Mouse (Mus musculus) limb, embryonic 11.5 days (tissue): ENCODE results near the gene Ghrhr. TPM values are rescaled to one million over a fixed set of nuclear protein-coding genes. Genes with fewer than 3 reads are reported as not detected.
A peak's percentile ranks its signal among the peaks of the same experiment; 100 is the strongest.

ENCODE experiments used
- ATAC-seq: fragments of 200-750 bp; cut with Nextera tagmentation; 2 replicates; pipeline ENCODE4 v1.8.0; 2017; ENCODE audit warnings: low read depth; ENCODE audit not compliant: insufficient number of reproducible peaks, low FRiP score, low TSS enrichment
- DNase-seq: peaks from one replicate; pipeline ENCODE4 v3.0.0-alpha.2; 2015; ENCODE audit warnings: low spot score
- H3K27ac ChIP-seq: fragments of 300-500 bp; sonication (generic); replicated peaks from 2 replicates; pipeline ENCODE4 v1.5.1; 2014; ENCODE audit warnings: low read depth, mild to moderate bottlenecking, low read length
- H3K27me3 ChIP-seq: fragments of 300-500 bp; sonication (generic); 2 replicates; pipeline ENCODE4 v1.6.1; 2014; ENCODE audit warnings: mild to moderate bottlenecking, low read length, mixed read lengths; ENCODE audit not compliant: control insufficient read depth, insufficient read depth
- H3K36me3 ChIP-seq: fragments of 300-500 bp; sonication (generic); 2 replicates; pipeline ENCODE4 v1.6.1; 2014; ENCODE audit warnings: mild to moderate bottlenecking, low read length, moderate library complexity, mixed read lengths; ENCODE audit not compliant: control insufficient read depth, insufficient read depth
- H3K4me1 ChIP-seq: fragments of 300-500 bp; sonication (generic); 2 replicates; pipeline ENCODE4 v1.6.1; 2014; ENCODE audit warnings: low read length, mixed read lengths; ENCODE audit not compliant: control insufficient read depth, insufficient read depth
- H3K4me2 ChIP-seq: fragments of 300-500 bp; sonication (generic); 2 replicates; pipeline ENCODE4 v1.6.1; 2014; ENCODE audit warnings: low read depth, mild to moderate bottlenecking, moderate library complexity; ENCODE audit not compliant: severe bottlenecking
- H3K4me3 ChIP-seq: fragments of 300-500 bp; sonication (generic); 2 replicates; pipeline ENCODE4 v1.5.1; 2014; ENCODE audit warnings: low read depth, low read length
- H3K9ac ChIP-seq: fragments of 300-500 bp; sonication (generic); 2 replicates; pipeline ENCODE4 v1.6.1; 2014; ENCODE audit warnings: mild to moderate bottlenecking, low read length
- H3K9me3 ChIP-seq: fragments of 300-500 bp; sonication (generic); 2 replicates; pipeline ENCODE4 v1.6.1; 2016; ENCODE audit warnings: low read length; ENCODE audit not compliant: control insufficient read depth
- WGBS: fragments of 180-500 bp; shearing (Covaris S2); extraction: QIAGEN DNeasy Blood & Tissue Kit; methylation state at CpG from one replicate; pipeline ENCODE4 v1.1.7; 2014; 5-methylcytosine and 5-hydroxymethylcytosine counted together
- polyA plus RNA-seq: library from polyadenylated mRNA; unstranded; fragments of >200 nt; fragmentation: Nextera tagmentation; extraction: Ambion mirVana; gene quantifications from 2 replicates; pipeline ENCODE4 v1.2.1, GENCODE M21; 2014

Ghrhr gene
- polyA plus RNA-seq, 1 experiment from 2014 or later: not detected

DNA sequence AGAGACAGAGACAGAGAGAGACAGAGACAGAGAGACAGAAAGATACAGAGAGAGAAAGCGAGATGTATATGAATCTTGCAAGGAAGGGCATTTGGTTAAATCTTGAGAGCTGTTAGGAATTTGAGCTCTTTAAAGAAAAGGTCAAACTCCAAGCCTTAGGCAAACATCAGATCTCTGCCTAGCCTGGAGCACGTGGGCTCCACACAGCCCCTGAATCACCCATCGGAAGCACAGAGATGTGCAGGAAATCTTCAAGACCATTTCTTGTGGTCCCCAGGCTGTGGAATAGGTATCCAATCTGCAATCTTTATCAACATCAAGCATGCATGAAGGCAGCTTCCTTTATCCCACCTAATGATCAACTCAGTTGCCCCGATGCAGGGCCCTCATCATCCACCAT, 1.4 kb downstream of the Ghrhr start:
- H3K27ac ChIP-seq: no peak overlapping the region
- 84% methylated on average over 4 of the region's 4 CpGs for WGBS
- DNase-seq (no peak), ATAC-seq (no peak)
- no peak overlapping the region for H3K4me3 ChIP-seq
- no peaks in the 10 kb centered on the region for H3K27me3 ChIP-seq
- no peaks in the 10 kb centered on the region for H3K9me3 ChIP-seq
- no peaks in the 10 kb centered on the region for H3K36me3 ChIP-seq
- H3K4me1 ChIP-seq: no peaks in the 10 kb centered on the region
- no peak overlapping the region for H3K9ac ChIP-seq
- no peak overlapping the region for H3K4me2 ChIP-seq

DNA sequence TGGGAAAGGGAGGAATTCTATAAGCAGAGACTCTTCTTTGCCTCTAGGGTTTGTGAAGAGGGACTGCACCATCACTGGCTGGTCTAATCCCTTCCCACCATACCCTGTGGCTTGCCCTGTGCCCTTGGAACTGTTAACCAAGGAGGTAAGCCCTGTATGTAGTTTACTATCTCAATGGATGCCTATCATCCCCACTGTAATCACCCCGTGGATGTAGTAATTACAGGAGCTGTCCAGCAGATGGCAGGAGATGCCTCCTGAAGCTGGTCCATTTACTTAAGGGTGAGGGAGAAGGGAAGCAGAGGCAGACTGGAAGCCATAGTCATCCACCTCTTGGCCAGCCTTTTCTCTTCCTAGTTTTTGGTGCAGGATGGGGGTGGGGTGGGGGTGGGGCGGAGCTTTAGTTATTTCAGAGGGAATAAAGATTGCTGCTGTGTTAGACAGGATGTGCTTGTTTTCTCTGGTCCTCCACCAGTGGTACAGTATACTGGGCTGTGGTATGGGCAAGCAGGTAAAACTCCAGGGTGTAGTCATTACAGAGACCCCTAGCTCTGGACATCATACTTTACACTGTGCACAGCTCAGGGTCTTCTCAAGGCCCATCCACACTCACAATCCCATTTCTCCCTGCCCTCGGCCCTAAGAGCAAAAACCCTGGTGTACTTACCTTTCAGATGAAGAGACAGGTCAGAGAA, 3.7 kb downstream of the Ghrhr start:
- no peak overlapping the region for H3K27ac ChIP-seq
- no peak overlapping the region for H3K9ac ChIP-seq
- peak; percentile 27; the same call in 1 of the 2 replicates for ATAC-seq
- H3K4me2 ChIP-seq: no peak overlapping the region
- no peaks in the 10 kb centered on the region for H3K4me1 ChIP-seq
- peak; percentile 54 for DNase-seq
- H3K27me3 ChIP-seq: no peaks in the 10 kb centered on the region
- H3K4me3 ChIP-seq: no peak overlapping the region
- WGBS: 39% methylated on average over 3 of the region's 3 CpGs
- no peaks in the 10 kb centered on the region for H3K36me3 ChIP-seq
- no peaks in the 10 kb centered on the region for H3K9me3 ChIP-seq

DNA sequence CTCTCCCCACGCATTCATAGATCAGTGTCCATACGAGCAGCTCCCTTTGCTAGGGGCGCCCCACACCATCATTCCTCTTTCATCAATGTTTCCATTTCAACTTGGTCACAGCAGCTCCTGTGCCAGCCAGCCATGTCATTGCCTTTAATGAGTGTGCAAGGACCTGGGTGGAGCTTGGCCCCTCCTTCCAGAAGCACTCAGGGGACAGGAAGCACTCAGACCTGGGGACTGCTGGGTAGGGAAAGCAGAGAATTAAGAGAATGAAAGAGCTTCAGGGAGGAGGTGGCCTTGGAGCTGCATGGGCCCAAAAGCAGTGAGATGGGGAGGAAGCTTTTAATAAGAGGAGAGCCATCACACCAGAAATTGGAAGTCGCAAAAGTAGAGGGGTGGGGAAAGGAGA, 5.9 kb downstream of the Ghrhr start:
- Histone ChIP-seq H3K27ac (no peak overlapping the region), H3K27me3 (no peaks in the 10 kb centered on the region), H3K9me3 (no peaks in the 10 kb centered on the region), H3K4me3 (no peak overlapping the region), H3K9ac (no peak overlapping the region), H3K4me2 (no peak overlapping the region), H3K4me1 (no peaks in the 10 kb centered on the region), H3K36me3 (no peaks in the 10 kb centered on the region)
- no peak for ATAC-seq
- 80% methylated on average over 4 of the region's 4 CpGs for WGBS
- no peak for DNase-seq

DNA sequence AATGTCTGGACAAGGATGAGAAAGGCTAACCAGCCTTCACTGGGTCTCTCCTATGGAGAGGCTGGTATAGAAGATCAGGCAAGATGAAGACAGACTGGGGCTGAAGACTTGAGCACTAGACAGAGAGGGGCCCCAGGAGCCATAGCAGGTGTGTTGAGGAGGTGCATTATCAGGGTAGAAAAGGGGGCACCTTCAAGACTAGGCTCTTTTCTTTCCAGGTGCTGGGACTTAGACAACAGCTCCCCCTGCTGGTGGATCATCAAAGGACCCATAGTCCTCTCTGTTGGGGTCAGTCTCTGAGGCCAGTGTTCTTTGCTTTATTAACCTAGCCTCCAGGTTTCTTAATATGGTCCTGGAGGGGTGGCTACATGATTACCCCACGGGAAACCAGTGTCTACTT, 7.8 kb downstream of the Ghrhr start:
- Histone ChIP-seq H3K36me3 (no peaks in the 10 kb centered on the region), H3K4me1 (peaks cover 3% of the 10 kb centered on the region; the same call in 1 of the 2 replicates), H3K9ac (no peak overlapping the region), H3K27ac (no peak overlapping the region), H3K9me3 (no peaks in the 10 kb centered on the region), H3K4me3 (no peak overlapping the region), H3K4me2 (no peak overlapping the region), H3K27me3 (no peaks in the 10 kb centered on the region)
- DNase-seq: peak; percentile 77
- no peak for ATAC-seq
- 12% methylated on average over 1 of the region's 1 CpGs for WGBS

DNA sequence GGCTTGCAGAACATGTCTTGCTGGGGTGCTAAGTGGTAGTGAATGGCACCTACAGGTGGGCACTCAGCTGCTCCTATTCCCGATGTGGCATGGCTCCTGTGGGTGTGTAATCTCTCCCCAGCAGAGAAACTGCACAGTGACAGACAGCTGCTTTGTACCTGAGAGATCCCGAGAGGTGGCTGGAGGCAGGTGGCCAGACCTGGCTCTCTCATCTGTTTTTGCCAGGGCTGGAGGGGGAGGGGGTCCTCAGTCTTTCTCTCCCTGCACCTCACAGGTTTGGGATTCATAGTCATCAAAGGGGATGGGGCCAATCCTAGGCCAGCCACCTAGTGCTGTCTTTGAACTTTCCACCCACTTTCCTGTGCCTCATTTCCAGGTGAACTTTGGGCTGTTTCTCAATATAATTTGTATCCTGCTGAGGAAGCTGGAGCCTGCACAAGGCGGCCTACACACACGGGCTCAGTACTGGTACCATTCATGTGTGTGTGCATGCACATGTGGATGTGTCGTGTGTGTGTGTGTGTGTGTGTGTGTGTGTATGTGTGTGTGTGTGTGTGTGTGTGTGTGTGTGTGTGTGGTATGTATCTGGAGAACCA, 8.4 kb downstream of the Ghrhr start:
- DNase-seq (no peak), ATAC-seq (no peak)
- no peaks in the 10 kb centered on the region for H3K36me3 ChIP-seq
- peaks cover 3% of the 10 kb centered on the region; the same call in 1 of the 2 replicates for H3K4me1 ChIP-seq
- WGBS: 72% methylated on average over 5 of the region's 5 CpGs
- no peaks in the 10 kb centered on the region for H3K27me3 ChIP-seq
- H3K4me3 ChIP-seq: no peak overlapping the region
- H3K27ac ChIP-seq: no peak overlapping the region
- H3K9ac ChIP-seq: no peak overlapping the region
- H3K9me3 ChIP-seq: no peaks in the 10 kb centered on the region
- no peak overlapping the region for H3K4me2 ChIP-seq

DNA sequence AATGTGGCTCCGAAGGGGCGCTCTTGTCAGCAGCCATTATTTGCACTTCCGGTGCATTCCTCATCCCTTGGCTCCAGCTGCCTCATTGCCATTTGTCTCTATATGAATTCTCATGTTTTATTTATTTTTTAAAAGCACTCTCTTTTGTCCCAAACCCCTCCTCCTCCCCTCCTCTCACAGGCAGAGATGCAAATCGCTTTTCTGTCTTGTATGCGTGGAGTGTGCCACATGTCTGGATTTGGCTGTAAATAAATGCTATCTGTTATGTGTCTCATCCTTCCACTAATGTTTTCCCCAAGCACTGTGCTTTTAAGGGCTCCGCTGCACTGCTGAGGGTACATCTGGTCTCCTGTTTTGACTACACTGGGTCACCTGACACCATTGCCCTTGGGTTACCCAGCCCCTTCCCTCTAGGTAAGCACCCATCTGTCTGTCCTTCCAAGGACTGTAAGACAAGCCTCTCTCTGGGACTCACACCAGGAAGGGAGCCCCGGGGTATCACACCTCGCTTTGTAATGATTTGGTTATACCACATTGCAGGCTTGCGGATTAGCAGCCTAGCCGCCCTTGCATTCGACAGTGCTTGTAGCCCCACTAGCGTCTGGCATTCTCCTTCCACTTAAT, 12.6 kb downstream of the Ghrhr start:
- H3K9me3 ChIP-seq: no peaks in the 10 kb centered on the region

DNA sequence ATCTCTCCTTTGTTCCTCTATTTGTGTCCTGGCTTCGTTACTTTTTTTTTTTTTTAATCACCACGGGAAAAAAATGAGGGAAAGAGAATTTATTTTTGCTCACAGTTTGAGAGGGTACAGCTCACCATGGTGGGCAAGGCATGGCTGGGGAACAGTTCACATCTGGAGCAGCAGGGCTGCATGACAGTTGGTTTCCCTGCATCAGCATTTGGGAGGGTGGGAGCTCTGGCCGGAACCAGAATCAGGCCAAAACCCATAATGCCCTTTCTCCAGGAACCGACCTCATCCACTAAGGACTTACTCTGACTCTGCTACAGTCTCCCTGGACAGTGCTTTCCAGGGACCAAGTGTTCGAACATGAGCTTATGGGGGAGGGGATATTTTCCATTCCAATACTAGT, 13.2 kb downstream of the Ghrhr start:
- H3K27me3 ChIP-seq: no peaks in the 10 kb centered on the region
- no peak for DNase-seq
- H3K4me3 ChIP-seq: no peak overlapping the region
- H3K4me2 ChIP-seq: no peak overlapping the region
- no peak overlapping the region for H3K9ac ChIP-seq
- H3K27ac ChIP-seq: no peak overlapping the region
- peaks cover 6% of the 10 kb centered on the region; the same call in 1 of the 2 replicates for H3K4me1 ChIP-seq
- 70% methylated on average over 5 of the region's 5 CpGs for WGBS
- no peaks in the 10 kb centered on the region for H3K9me3 ChIP-seq
- H3K36me3 ChIP-seq: no peaks in the 10 kb centered on the region
- ATAC-seq: no peak

More for the DNA sequence above, 12.6 kb downstream of the Ghrhr start:
- Histone ChIP-seq H3K4me3 (no peak overlapping the region), H3K4me1 (peaks cover 6% of the 10 kb centered on the region; the same call in 1 of the 2 replicates), H3K27me3 (no peaks in the 10 kb centered on the region), H3K27ac (no peak overlapping the region), H3K36me3 (no peaks in the 10 kb centered on the region), H3K4me2 (no peak overlapping the region), H3K9ac (no peak overlapping the region)
- DNase-seq (no peak), ATAC-seq (no peak)
- 43% methylated on average over 12 of the region's 12 CpGs for WGBS

DNA sequence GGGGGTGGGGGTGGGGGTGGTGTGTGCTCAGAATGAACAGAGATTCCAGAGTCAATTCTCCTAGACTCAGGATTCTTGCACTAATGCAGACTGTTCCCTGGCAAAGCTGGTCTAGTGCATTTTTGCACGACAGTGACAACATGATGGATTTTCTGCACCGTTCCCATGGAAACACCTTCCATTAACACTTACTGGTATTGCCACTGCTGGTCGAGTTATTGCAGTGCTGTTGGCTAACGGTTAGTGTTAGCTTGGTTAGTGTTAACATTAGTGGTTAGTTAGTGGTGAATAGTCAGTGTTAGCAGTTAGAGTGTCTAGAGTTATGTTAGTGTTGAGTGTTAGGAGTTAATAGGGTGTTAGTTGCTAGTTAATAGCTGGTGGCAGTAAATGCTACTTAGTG, 15.7 kb downstream of the Ghrhr start:
- Histone ChIP-seq H3K4me1 (peaks cover 6% of the 10 kb centered on the region; the same call in 1 of the 2 replicates), H3K4me2 (no peak overlapping the region), H3K4me3 (no peak overlapping the region), H3K27me3 (no peaks in the 10 kb centered on the region), H3K9ac (no peak overlapping the region), H3K9me3 (no peaks in the 10 kb centered on the region), H3K27ac (no peak overlapping the region), H3K36me3 (no peaks in the 10 kb centered on the region)
- ATAC-seq (no peak), DNase-seq (peak; percentile 53)
- WGBS: 13% methylated on average over 4 of the region's 4 CpGs
